Mouse (Mus musculus): ENCODE measurements around the gene Wdr37. TPM values are rescaled to one million over a fixed set of nuclear protein-coding genes. Genes with fewer than 3 reads are reported as not detected.

The Wdr37 gene
- 23.7 TPM for polyA plus RNA-seq (2014; fragmentation: Illumina TruSeq; extraction: RNeasy Lipid Tissue Mini Kit (QIAGEN cat#74804); ENCODE audit: low read depth, low replicate concordance)

DNA sequence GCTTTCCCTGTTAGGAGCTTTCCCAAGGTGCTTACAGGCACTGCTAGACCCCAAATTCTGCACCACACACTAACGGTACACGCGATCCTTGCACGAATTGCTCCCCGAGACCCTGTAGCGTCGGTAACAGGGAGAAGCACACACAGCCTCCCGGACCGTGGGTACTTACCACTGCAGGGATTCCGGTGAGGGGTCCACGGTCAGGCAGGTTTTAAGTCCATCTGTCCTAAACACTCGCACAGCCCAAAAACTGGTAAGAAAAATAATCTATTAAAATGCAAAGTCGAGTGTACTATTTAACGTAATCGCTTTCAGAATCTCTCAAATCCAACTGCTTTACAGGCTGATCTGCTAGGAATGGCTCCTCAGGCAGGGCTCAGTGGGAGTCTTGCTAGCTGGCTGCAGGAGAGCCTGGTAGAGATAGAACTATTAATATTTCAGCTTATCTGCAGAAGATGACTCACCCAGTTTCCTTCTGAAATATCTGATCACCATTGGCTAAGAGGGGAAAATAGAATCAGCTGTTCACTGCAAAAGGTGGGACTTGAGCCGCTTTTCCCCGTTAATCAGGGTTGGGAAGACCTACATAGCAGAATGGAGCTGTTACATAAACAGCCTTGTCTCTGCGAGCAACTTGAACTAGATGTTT lies at the start of gene Wdr37:
Wdr37 (minus strand) TSS at position 596 of the 649 bp plus-strand sequence.

DNA sequence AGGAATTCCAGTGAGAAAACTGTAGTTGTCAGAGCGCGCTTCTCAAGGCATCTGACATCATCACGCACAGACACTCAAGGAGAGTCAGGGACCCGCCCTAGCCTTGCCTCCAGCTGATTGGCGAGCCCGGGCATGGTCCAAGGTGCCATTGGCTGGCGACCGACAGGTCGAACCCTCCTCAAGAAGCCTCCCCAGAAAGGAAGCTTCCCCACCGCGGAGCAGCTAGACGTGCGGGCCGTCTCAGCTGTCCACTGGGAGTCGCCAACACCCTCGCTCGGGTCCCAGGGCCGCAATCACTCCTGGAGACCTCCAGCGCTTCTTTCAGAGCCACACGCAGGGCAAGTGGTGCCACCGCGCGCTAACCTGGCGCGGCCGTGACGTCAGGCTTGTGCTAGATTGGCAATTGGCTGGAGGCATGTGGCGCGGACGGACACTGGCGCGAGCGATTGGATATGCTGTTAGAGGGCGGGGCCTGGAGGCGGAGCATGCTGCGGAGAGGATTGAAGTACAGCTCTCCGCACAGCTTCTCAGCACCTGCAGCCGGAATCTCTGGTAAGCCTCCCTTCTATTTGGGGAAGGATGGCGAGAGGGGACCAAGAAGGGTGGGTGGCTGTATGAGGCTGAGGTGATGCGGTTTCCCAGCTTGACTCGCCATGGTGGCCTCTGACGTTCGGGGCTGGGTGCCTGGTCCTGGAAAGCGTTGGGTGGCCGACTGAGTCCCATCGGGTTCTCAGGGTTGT lies 13.9 kb upstream of the Wdr37 start, which contains the start of gene Idi1:
Idi1 (plus strand) TSS at position 57 of the 740 bp plus-strand sequence.

Other genes starting within 250 kb of the Wdr37 start
- gene Idi1, start 13.6 kb upstream of the Wdr37 start, polyA plus RNA-seq (2014; fragmentation: Illumina TruSeq; extraction: RNeasy Lipid Tissue Mini Kit (QIAGEN cat#74804); ENCODE audit: low read depth, low replicate concordance): 9.1 TPM
- not detected for gene Gm9745, start 76.3 kb upstream of the Wdr37 start, polyA plus RNA-seq (2014; fragmentation: Illumina TruSeq; extraction: RNeasy Lipid Tissue Mini Kit (QIAGEN cat#74804); ENCODE audit: low read depth, low replicate concordance)
- gene Idi2, start 81.0 kb upstream of the Wdr37 start, polyA plus RNA-seq (2014; fragmentation: Illumina TruSeq; extraction: RNeasy Lipid Tissue Mini Kit (QIAGEN cat#74804); ENCODE audit: low read depth, low replicate concordance): not detected
- 35.4 TPM for gene Gtpbp4, start 124.2 kb upstream of the Wdr37 start, polyA plus RNA-seq (2014; fragmentation: Illumina TruSeq; extraction: RNeasy Lipid Tissue Mini Kit (QIAGEN cat#74804); ENCODE audit: low read depth, low replicate concordance)
- gene Larp4b, start 222.0 kb upstream of the Wdr37 start, polyA plus RNA-seq (2014; fragmentation: Illumina TruSeq; extraction: RNeasy Lipid Tissue Mini Kit (QIAGEN cat#74804); ENCODE audit: low read depth, low replicate concordance): 39.0 TPM

Data from heart, adult 10 weeks (tissue).